Mouse (Mus musculus) 3T3-L1 (cell line): ENCODE measurements around the gene Lrch4.

Experiments used
- DNase-seq: peaks from one replicate; pipeline ENCODE4 v3.0.0-alpha.2; 2015; ENCODE audit warnings: low read depth, low spot score

The Lrch4 gene

GRCm38 (mm10) chr5:137689974-137690373, 61.1 kb downstream of the Lrch4 start:
- DNase-seq: no peak

DNA sequence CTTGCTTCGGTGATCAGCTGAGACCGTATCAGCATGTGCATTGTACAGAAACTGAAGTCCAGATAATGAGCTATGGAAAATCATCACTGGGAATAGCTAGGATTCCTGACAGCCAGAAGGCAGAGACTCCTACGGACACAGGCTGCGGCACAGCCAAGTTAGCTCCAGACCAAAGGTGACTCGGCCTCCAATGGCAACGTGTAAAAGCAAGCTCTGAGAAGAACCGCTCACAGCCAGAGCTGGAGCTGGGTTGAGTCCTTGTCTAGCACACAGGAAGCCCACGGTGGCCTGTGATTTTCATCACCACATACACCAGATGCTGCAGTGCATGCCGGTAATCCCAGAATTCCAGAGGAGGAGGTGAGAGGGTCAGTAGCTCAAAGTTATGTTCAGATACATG, 61.6 kb downstream of the Lrch4 start:
- no peak for DNase-seq
